9 mouse cellular contexts compared by ENCODE assay signal in the genomic region with DNA sequence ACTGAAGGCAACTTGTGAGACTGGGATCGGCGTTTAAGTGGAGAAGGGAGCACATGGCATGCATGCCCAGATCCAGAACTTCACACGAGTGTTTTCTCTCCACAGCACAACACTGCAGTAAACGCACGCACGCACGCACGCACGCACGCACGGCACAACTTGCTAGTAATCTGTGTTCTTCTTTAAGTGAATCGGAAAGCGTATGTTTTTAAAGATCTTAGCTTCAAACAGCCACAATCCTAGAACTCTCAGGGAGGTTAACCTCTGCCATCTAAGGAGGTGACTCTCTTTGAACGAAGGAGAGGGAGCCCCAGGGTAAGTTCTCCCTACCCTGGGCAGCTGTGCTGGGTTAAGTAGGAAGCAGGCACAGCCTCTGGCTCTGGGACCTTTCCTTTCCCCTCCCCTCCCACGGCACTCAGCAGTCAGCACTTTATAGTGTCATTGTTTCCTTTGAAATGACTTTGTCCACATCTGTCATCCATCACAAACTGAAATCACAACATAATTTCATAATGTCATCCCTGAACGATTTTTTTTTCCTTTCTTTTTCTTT.
DNase-seq lines count a peak whose midpoint lies in the region; ATAC-seq lines count a peak whose summit lies in the region.
"Had no signal": no experiment of that assay in that cellular context is flagged by ENCODE, and none has a peak within 500 bp of the region (broad histone marks: within the 10 kb centered on the region; RNA-seq: fewer than 3 reads in every experiment).

No protein-coding gene starts in this region.

- peak overlapping the region; percentile 77 for H3K27ac ChIP-seq in kidney, embryonic 14.5 days (ENCODE audit: low read depth, low read length)
- peak overlapping the region; percentile 62 for H3K27ac ChIP-seq in embryonic facial prominence, embryonic 13.5 days
- peak overlapping the region; percentile 79 for H3K27ac ChIP-seq in hindbrain, embryonic 10.5 days
- H3K27ac ChIP-seq in midbrain, embryonic 13.5 days, result peak overlapping the region; percentile 10; the same call in 1 of the 2 replicates

- peak; percentile 52 for ATAC-seq in kidney, embryonic 14.5 days (ENCODE audit: low FRiP score, low TSS enrichment)
- no peak for ATAC-seq in embryonic facial prominence, embryonic 13.5 days (ENCODE audit: insufficient number of reproducible peaks, insufficient read depth, low FRiP score, low TSS enrichment, low read depth)
- ATAC-seq in midbrain, embryonic 13.5 days, result no peak

- H3K4me2 ChIP-seq in kidney, embryonic 14.5 days (replicated peaks; ENCODE audit: low read depth, low read length), result peak overlapping the region; percentile 37
- peak overlapping the region; percentile 57 for H3K4me2 ChIP-seq in embryonic facial prominence, embryonic 13.5 days
- peak overlapping the region; percentile 36 for H3K4me2 ChIP-seq in midbrain, embryonic 13.5 days (replicated peaks)
- H3K4me2 ChIP-seq: heart, embryonic 11.5 days had no signal

- no peak overlapping the region for H3K9ac ChIP-seq in kidney, embryonic 14.5 days (ENCODE audit: low read depth, low read length)
- H3K9ac ChIP-seq in embryonic facial prominence, embryonic 13.5 days, result peak overlapping the region; percentile 36; the same call in 1 of the 2 replicates
- H3K9ac ChIP-seq in midbrain, embryonic 13.5 days (replicated peaks), result peak overlapping the region; percentile 41; the same call in 1 of the 2 replicates

- no peaks in the 10 kb centered on the region for H3K9me3 ChIP-seq in kidney, embryonic 14.5 days (ENCODE audit: control insufficient read depth, low read length)
- H3K9me3 ChIP-seq in embryonic facial prominence, embryonic 13.5 days, result no peaks in the 10 kb centered on the region
- no peaks in the 10 kb centered on the region for H3K9me3 ChIP-seq in hindbrain, embryonic 10.5 days
- H3K9me3 ChIP-seq in midbrain, embryonic 13.5 days, result no peaks in the 10 kb centered on the region

- H3K4me3 ChIP-seq in kidney, embryonic 14.5 days (ENCODE audit: low read length), result peak overlapping the region; percentile 16; the same call in 1 of the 2 replicates
- H3K4me3 ChIP-seq in embryonic facial prominence, embryonic 13.5 days, result peak overlapping the region; percentile 13
- no peak overlapping the region; the same call in 1 of the 2 replicates for H3K4me3 ChIP-seq in hindbrain, embryonic 10.5 days
- H3K4me3 ChIP-seq in midbrain, embryonic 13.5 days (replicated peaks), result no peak overlapping the region

- WGBS in kidney, embryonic 14.5 days, result 13% methylated on average over 16 of the region's 16 CpGs
- 23% methylated on average over 16 of the region's 16 CpGs for WGBS in embryonic facial prominence, embryonic 13.5 days
- WGBS in hindbrain, embryonic 10.5 days, result 56% methylated on average over 16 of the region's 16 CpGs
- 32% methylated on average over 16 of the region's 16 CpGs for WGBS in midbrain, embryonic 13.5 days

- DNase-seq in kidney, adult 8-10 months, result no peak
- peak; percentile 23 for DNase-seq in hindbrain, embryonic 10.5 days (ENCODE audit: low spot score)
- no peak for DNase-seq in cerebellum, postnatal 36 days
- DNase-seq in left cerebral cortex, adult 18-20 months (ENCODE audit: low spot score in 2 of 2), result no peak
- no peak for DNase-seq in urinary bladder, postnatal 36 days (ENCODE audit: low spot score in 2 of 2)

- H3K27me3 ChIP-seq in kidney, embryonic 14.5 days (ENCODE audit: control insufficient read depth, insufficient read depth, low read length), result no peaks in the 10 kb centered on the region
- no peaks in the 10 kb centered on the region for H3K27me3 ChIP-seq in embryonic facial prominence, embryonic 13.5 days
- no peaks in the 10 kb centered on the region for H3K27me3 ChIP-seq in hindbrain, embryonic 10.5 days (ENCODE audit: insufficient read depth, poor library complexity, severe bottlenecking)
- no peaks in the 10 kb centered on the region for H3K27me3 ChIP-seq in midbrain, embryonic 13.5 days

- H3K4me1 ChIP-seq in kidney, embryonic 14.5 days (ENCODE audit: control insufficient read depth, insufficient read depth, low read length), result peaks cover 52% of the 10 kb centered on the region
- H3K4me1 ChIP-seq in embryonic facial prominence, embryonic 13.5 days, result peaks cover 30% of the 10 kb centered on the region
- H3K4me1 ChIP-seq in hindbrain, embryonic 10.5 days (replicated peaks), result peaks cover 69% of the 10 kb centered on the region
- H3K4me1 ChIP-seq in midbrain, embryonic 13.5 days (replicated peaks), result peaks cover 61% of the 10 kb centered on the region

- no peaks in the 10 kb centered on the region for H3K36me3 ChIP-seq in kidney, embryonic 14.5 days (ENCODE audit: control insufficient read depth, insufficient read depth, low read length)
- H3K36me3 ChIP-seq in embryonic facial prominence, embryonic 13.5 days, result no peaks in the 10 kb centered on the region
- 0 out of 2 replicates have a peak, but pooled peaks cover 10% of the 10 kb centered on the region for H3K36me3 ChIP-seq in hindbrain, embryonic 10.5 days
- H3K36me3 ChIP-seq in midbrain, embryonic 13.5 days, result no peaks in the 10 kb centered on the region

Comparison
In these comparisons a context has a peak if more than half of its experiments do, and no peak if none do; other contexts are left out.
1. H3K27ac ChIP-seq: peak in every context shown above with its lines; median percentile 79 in hindbrain, embryonic 10.5 days; 77 in kidney, embryonic 14.5 days; 62 in embryonic facial prominence, embryonic 13.5 days; 10 in midbrain, embryonic 13.5 days.
2. H3K4me3 ChIP-seq: peak in kidney, embryonic 14.5 days (single experiment) and embryonic facial prominence, embryonic 13.5 days (single experiment); none in hindbrain, embryonic 10.5 days (single experiment) and midbrain, embryonic 13.5 days (single experiment).
3. Peak in every context shown above with its lines, with median percentiles within 50 percentile points of each other: H3K4me2 ChIP-seq.